Mouse (Mus musculus): ENCODE measurements around the gene Oprl1. TPM values are rescaled to one million over a fixed set of nuclear protein-coding genes. Genes with fewer than 3 reads are reported as not detected.

Oprl1 gene
- total RNA-seq, 2 experiments from 2014 or later = not detected

DNA sequence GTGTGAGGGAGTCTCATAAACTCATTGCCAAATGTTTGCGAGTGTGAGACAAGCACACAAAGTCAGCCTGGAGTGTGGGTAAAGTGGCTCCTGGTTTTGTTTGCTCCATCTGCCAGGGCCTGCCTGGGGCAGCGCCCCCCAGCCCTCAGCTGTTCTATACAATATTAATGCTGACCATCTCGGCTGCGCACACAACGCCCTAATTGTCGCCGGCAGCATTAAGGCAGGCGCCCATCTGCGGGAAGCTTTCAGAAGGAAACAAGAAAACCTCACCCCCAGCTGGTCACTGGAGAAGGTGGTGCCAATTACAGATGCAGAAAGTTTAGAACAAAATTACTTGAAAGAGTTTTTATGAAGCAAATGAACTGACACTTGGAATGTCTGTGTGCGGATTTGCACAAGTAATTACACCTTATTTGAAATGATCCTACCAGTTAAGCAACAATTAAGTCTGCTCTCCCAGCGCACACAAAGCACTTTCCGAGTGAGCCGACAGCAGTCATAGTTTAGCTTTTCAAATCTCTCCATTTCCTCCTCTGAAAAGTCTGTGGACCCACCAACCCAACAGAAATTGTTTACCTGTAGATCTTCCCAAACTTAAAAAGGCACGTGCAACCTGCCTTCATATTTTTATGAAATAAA, 49.2 kb downstream of the Oprl1 start:
- no peak for ATAC-seq (replicated peaks; ENCODE audit: poor library complexity)

DNA sequence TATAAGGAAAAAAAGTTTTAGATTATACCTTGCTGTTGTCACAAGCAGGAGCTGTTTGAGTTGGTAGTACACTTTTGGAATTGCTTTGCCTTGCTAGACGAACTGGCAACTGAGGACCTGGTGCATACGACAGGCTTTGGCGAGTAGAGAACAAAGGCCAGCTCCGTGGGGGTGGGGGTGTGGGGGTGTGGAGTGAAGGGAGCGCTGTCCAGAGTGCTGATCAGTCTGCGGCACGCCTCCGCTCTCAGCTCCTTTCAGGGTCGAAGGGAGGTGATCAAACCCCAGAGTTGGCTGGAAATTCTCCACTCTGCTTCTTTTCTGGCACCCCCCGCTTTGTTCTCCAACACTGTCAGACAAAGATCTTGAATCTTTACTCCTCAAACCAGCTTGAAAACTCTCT, 49.8 kb downstream of the Oprl1 start:
- peak; percentile 76 for ATAC-seq (replicated peaks; ENCODE audit: poor library complexity)

DNA sequence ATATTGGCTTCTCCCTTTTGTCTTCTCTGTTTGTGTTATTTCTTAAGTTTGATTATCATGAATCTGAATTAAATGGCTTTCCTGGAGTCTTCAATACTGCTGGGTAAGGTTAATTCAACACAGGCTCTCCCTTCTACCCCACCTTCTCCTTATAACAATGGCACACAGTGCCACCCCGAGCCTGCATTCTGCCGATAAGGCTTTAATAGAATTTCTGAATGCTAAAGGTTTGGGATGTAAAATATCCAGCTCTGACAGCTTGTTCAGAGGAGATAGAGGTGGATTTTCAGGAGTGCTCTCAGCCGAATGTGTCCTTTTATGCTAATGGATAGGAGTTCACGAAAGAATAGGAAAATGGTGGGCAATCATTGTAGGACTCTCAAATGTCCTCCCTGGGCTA, 50.4 kb downstream of the Oprl1 start:
- ATAC-seq (replicated peaks; ENCODE audit: poor library complexity) = no peak

GRCm38 (mm10) chr2:181766672-181767557, 52.1 kb downstream of the Oprl1 start:
- no peak for ATAC-seq (replicated peaks; ENCODE audit: poor library complexity)

GRCm38 (mm10) chr2:181768451-181768850, 53.6 kb downstream of the Oprl1 start:
- ATAC-seq (replicated peaks; ENCODE audit: poor library complexity) = no peak

GRCm38 (mm10) chr2:181769397-181769796, 54.6 kb downstream of the Oprl1 start:
- ATAC-seq (replicated peaks; ENCODE audit: poor library complexity) = no peak

Other genes with a start within 250 kb of the Oprl1 start
- gene Abhd16b, start 221.8 kb upstream of the Oprl1 start, total RNA-seq (2015) = not detected in 2 replicates
- not detected in 2 replicates for gene Abhd16b, start 221.8 kb upstream of the Oprl1 start, total RNA-seq (2017)
- gene Tpd52l2, start 217.9 kb upstream of the Oprl1 start, total RNA-seq (2015) = 47.1 and 60.0 TPM in 2 replicates
- 99.2 and 119 TPM in 2 replicates for gene Tpd52l2, start 217.9 kb upstream of the Oprl1 start, total RNA-seq (2017)
- 25.0 and 30.7 TPM in 2 replicates for gene Dnajc5, start 194.5 kb upstream of the Oprl1 start, total RNA-seq (2015)
- gene Dnajc5, start 194.5 kb upstream of the Oprl1 start, total RNA-seq (2017) = 37.4 and 40.0 TPM in 2 replicates
- gene Uckl1, start 130.1 kb upstream of the Oprl1 start, total RNA-seq (2015) = 72.0 and 87.0 TPM in 2 replicates
- gene Uckl1, start 130.1 kb upstream of the Oprl1 start, total RNA-seq (2017) = 54.7 and 67.0 TPM in 2 replicates
- gene Prpf6, start 123.1 kb upstream of the Oprl1 start, total RNA-seq (2015) = 19.2 and 20.3 TPM in 2 replicates
- 79.3 and 93.2 TPM in 2 replicates for gene Prpf6, start 123.1 kb upstream of the Oprl1 start, total RNA-seq (2017)
- 8.1 and 13.5 TPM in 2 replicates for gene Zfp512b, start 122.2 kb upstream of the Oprl1 start, total RNA-seq (2015)
- gene Zfp512b, start 122.2 kb upstream of the Oprl1 start, total RNA-seq (2017) = 7.6 and 16.4 TPM in 2 replicates
- 9.0 and 10.9 TPM in 2 replicates for gene Samd10, start 115.8 kb upstream of the Oprl1 start, total RNA-seq (2015)
- gene Samd10, start 115.8 kb upstream of the Oprl1 start, total RNA-seq (2017) = 2.0 TPM in 2 replicates
- not detected in 2 replicates for gene Gm29797, start 58.0 kb upstream of the Oprl1 start, total RNA-seq (2015)
- gene Gm29797, start 58.0 kb upstream of the Oprl1 start, total RNA-seq (2017) = not detected in 2 replicates
- not detected in 2 replicates for gene Sox18, start 43.4 kb upstream of the Oprl1 start, total RNA-seq (2015)
- not detected in 2 replicates for gene Sox18, start 43.4 kb upstream of the Oprl1 start, total RNA-seq (2017)
- 21.5 and 22.3 TPM in 2 replicates for gene Tcea2, start 34.7 kb upstream of the Oprl1 start, total RNA-seq (2015)
- 8.7 and 9.8 TPM in 2 replicates for gene Tcea2, start 34.7 kb upstream of the Oprl1 start, total RNA-seq (2017)
- gene Rgs19, start 21.0 kb upstream of the Oprl1 start, total RNA-seq (2015) = 330 and 337 TPM in 2 replicates
- gene Rgs19, start 21.0 kb upstream of the Oprl1 start, total RNA-seq (2017) = 81.1 and 100 TPM in 2 replicates
- not detected in 2 replicates for gene Lkaaear1, start 16.6 kb upstream of the Oprl1 start, total RNA-seq (2015)
- gene Lkaaear1, start 16.6 kb upstream of the Oprl1 start, total RNA-seq (2017) = not detected in 2 replicates
- gene Myt1, start 48.3 kb downstream of the Oprl1 start, total RNA-seq (2015) = not detected in 2 replicates
- not detected in 2 replicates for gene Myt1, start 48.3 kb downstream of the Oprl1 start, total RNA-seq (2017)
- gene Pcmtd2, start 122.8 kb downstream of the Oprl1 start, total RNA-seq (2015) = 14.1 and 14.6 TPM in 2 replicates
- 15.5 and 22.2 TPM in 2 replicates for gene Pcmtd2, start 122.8 kb downstream of the Oprl1 start, total RNA-seq (2017)
- 34.7 and 38.3 TPM in 2 replicates for gene Polr3k, start 149.3 kb downstream of the Oprl1 start, total RNA-seq (2015)
- 30.3 and 31.9 TPM in 2 replicates for gene Polr3k, start 149.3 kb downstream of the Oprl1 start, total RNA-seq (2017)

Measured in megakaryocyte progenitor cell, adult 5-6 weeks (primary cell).